Mouse (Mus musculus) megakaryocyte progenitor cell, adult 5-6 weeks (primary cell): ENCODE results near the gene Lrp5. TPM values are rescaled to one million over a fixed set of nuclear protein-coding genes. Genes with fewer than 3 reads are reported as not detected.
"Not testable (repeated sequence)": the region's sequence is repeated elsewhere in the genome, so short reads cannot be mapped to it uniquely, and the experiment has no call there.

Experiments used
- ATAC-seq: replicated peaks from 2 replicates; pipeline ENCODE4 v1.8.0; 2016; ENCODE audit warnings: mild to moderate bottlenecking, moderate TSS enrichment, inconsistent platforms; ENCODE audit not compliant: poor library complexity
- total RNA-seq, 2 experiments: library from RNA; stranded (forward) in 1 of 2; stranded (reverse) in 1 of 2; fragments of 157-497, 149-512 nt in 1 of 2; fragments of 200-1000 nt in 1 of 2; gene quantifications; 2 replicates each; pipeline versions ENCODE4 v1.2.3 to v1.2.4; 2015 to 2017

The Lrp5 gene
- total RNA-seq, 2 experiments from 2014 or later: 20.3 to 20.4 TPM

DNA sequence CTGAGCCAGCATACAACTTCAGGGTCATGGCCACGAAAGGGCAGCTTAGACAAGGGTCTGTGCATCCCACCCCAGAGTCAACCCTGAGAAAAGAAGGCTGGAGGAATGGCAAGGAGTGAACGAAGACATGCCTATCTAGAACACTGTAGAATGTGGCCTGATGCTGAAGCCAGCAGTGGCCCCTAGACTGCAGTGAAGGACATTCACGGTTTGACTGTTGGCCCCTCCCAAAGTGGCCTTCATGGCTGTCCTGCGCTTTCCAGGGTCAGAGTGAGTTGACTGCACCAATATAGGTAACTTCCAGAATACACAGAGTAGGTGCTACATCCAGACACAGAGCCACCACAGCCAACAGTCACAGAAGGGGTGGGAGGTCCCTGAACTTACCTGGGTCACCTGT, 28.4 kb downstream of the Lrp5 start:
- no peak for ATAC-seq

GRCm38 (mm10) chr19:3657065-3657464, 29.3 kb downstream of the Lrp5 start:
- not testable (repeated sequence) for ATAC-seq

- ATAC-seq: peak; percentile 54
These were observed 30.2 kb downstream of the Lrp5 start for GRCm38 (mm10) chr19:3656144-3656543.

DNA sequence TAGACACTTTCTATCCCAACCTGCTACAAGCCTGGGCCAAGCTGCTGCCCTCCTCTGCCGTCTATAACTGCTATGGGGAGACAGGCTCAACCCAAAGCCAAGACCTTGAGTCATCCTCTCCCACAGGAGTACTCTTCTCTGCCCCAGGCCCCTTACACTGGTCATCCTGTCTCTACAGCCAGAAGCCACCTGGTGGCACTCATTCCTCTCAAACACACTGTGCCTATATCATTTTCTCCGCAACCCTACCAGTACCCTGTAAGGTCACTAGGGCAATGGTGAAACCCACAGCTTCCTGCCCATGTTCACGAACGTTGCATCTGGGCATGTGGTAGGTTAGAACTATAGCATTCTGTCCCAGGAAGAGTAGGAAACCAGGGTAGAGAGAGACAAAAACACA, 31.4 kb downstream of the Lrp5 start:
- peak; percentile 85 for ATAC-seq

DNA sequence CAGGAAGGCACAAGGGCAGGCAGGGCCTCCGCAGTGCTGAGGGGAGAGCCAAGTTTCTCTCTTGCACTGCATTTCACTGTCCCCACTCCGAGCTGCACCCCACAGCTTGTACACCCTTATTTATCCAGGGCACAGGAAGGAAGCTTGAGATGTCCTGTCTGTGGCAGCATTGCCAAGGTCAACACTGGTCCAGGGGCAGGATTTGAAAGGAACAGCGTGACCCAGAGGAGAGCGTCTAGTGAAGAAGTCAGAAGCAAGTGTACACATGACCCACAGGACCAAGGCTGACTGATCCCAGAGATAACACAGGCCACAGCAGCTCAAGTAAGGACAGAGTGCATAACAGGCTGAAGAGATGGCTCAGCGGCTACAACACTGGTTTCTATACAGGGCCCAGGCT, 32.3 kb downstream of the Lrp5 start:
- ATAC-seq: no peak

DNA sequence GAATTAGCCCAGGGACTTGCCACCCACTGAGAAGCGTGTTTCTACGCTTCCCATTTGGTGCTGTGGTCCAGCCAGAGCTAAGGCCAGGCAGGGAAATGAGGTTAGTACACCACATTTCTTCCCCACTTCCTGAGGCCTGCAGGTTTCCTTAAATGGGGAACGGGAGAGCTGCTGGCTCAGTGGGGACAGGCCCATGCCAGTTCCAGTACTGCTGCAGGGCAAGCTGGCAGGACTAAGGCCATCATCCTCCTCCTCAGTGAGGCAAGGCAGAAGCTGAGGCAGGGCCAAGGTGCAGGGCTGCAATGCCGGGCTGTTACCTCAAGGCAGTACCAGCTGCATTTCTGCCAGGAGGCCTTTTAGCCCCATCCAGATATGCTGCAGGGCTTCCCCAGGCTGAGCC, 32.9 kb downstream of the Lrp5 start:
- ATAC-seq: no peak

- ATAC-seq: no peak
These were observed 34.4 kb downstream of the Lrp5 start for GRCm38 (mm10) chr19:3651989-3652388.

DNA sequence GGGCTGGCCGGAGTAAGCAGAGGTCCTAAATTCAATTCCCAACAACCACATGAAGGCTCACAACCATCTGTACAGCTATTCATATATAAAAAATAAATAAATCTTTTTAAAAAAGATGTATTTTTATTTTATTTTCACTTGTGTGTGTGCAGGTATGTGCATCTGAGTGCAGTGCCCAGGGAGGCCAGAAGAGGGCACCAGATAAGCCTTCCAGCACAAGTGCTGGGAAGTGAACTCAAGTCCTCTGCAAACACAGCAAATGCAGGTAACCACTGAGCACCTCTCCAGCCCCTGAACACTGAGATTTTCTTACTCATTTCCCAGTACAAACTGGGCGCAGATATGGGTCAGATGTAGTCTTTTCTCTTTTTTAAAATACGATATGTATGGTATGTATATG, 35.1 kb downstream of the Lrp5 start:
- no peak for ATAC-seq

- no peak for ATAC-seq
These were observed 35.9 kb downstream of the Lrp5 start for GRCm38 (mm10) chr19:3650448-3650847.

GRCm38 (mm10) chr19:3648830-3649450, 37.4 kb downstream of the Lrp5 start:
- no peak for ATAC-seq

- ATAC-seq: no peak
These were observed 38.4 kb downstream of the Lrp5 start for GRCm38 (mm10) chr19:3647999-3648398.

DNA sequence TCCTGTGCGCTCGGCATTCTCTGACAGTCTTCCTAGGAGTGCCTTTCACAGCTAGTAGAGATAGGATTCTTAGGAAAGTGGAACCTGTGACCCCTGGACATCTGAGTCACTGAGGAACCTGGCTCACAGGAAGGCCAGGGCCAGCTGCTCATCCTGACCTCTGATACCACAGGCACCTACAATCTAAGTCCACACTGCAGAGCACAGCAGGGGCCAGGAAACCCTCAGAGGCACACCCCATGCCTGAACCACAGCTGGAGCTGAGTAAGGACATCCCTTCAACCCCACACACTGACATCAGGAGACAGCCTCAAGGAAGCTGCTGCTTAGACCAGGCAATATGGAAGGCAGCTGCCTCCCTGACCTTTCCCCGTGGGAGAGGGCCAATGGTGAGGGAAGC, 40.6 kb downstream of the Lrp5 start:
- no peak for ATAC-seq

DNA sequence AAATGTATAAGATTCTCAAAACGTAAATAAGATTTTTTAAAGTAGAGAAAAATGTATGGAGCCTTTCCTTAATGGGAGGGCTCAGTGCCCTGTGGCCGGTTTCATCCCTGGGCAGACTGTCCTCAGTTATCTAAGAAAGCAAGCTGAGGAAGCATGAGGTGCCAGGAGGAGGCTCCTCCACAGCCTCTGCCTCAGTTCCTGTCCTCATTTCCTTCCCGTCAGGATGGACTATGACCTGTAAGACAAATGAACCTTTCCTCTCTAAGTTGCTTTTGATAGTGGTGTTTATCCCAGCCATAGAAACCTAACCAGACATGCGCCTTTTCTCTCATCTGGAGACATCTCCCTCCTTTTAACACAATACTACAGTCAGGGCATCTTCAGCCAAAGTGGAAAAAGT, 41.0 kb downstream of the Lrp5 start:
- ATAC-seq: no peak

DNA sequence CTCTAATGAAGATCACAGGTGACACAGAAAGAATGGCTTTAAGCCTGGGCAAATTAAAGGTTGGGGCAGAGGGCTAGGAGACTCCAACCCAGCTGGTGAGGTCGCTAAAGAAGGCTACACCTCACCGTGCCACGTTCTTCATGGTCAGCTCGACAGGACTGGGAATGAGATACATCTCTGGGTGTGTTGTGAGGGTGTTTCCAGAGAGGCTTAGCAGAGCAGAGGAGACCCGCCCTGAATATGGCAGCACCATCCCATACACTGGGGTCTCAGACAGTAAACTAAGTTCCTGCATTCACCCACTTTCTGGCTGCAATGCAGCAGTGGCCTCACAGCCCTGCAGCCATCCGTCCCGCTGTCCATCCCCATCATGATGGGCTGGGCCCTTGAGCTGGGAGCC, 46.8 kb downstream of the Lrp5 start:
- ATAC-seq: no peak

DNA sequence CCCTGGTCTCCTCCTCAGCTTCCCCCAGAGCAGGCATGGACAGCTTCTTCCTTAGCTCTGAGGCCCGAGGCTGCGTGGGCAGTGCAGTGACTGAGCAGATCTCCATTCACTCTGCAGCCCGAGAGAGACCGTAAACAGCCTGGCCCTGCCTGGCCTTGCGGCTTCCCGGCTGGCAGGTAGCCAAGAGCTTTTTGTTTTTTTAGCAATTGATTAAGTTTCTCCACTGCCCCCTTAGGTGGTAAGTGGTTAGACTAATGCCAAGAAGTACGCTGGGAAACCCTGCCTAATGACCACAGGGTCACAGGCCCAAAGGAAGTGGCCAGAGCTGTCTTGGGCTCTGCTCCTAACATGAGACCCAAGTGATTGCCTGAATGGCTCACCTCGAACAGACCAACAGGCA, 47.7 kb downstream of the Lrp5 start:
- peak; percentile 72 for ATAC-seq

DNA sequence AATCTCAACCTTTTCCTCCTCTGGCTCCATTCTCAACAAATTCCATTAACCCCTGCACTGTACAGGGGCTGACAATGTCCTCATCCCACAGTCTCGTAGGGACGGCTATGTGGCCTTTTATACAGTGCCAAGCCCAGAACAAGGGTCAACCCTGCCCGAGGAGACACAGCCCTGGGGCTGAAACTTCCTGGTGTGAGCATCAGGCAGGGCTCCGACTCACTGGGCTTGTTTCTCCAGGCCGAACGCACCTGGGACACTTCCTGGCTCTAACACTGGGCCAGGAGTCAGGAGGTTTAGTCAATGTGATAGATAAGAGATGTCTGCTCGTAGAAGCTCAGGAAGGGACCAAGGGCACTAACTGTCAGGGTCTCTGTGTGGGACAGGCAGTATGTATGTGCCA, 54.3 kb downstream of the Lrp5 start:
- no peak for ATAC-seq

- no peak for ATAC-seq
These were observed 54.9 kb downstream of the Lrp5 start for GRCm38 (mm10) chr19:3631431-3631830.

DNA sequence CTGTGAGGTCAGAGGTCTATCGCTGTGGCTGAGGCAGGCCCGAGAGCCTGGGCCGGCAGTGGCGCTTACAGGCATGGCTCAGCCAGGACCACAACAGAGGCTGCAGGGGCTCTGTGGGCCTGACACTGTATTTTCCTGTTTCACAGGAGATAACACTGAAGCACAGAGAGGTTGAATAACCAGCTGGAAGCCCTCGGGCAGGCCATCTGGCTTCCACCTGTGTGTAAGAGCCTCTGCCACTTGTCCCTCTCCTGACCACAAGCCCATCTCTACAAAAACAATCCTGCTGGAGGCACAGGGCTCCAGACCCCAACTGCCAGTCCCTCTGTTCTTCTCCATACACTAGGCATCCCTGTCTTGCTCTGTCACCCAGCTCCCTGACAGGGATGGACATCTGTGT, 55.9 kb downstream of the Lrp5 start:
- no peak for ATAC-seq

DNA sequence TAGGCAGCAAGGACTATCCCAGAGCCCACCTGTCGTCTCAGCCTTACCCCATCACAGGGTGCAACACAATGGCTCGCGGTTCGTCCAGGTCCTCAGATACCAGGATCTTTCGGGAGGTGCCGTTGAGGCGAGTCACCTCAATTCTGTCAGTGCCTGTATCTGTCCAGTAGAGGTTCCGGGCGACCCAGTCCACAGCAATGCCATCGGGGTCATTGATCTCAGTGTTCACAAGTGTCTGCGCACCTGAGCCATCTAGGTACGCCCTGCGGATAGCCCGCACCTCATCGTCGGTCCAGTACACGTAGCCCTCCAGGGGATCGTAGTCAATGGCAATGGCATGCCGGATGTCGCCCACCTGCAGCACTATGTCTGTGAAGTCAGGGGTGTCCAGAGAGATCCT, 56.3 kb downstream of the Lrp5 start:
- no peak for ATAC-seq

GRCm38 (mm10) chr19:3628223-3628622, 58.1 kb downstream of the Lrp5 start:
- no peak for ATAC-seq

DNA sequence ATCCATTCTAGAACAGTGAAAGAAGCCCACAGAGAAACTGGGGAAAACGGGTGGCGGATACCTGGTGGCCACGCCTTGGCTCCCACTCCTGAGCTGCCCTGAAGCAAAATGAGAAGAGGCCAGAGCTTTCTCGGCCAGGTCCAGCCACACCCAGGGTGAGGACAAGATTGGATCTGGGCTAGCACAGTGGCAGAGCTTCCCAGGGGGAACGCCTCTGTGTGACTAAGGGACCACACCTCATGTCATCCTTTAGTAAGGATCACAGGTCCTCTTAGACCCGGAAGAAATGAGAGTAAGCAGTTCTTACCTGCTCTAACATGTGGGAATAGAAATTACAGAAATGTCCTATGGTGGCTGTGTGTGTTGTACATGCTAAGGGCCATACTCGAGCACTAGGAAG, 61.3 kb downstream of the Lrp5 start:
- no peak for ATAC-seq

DNA sequence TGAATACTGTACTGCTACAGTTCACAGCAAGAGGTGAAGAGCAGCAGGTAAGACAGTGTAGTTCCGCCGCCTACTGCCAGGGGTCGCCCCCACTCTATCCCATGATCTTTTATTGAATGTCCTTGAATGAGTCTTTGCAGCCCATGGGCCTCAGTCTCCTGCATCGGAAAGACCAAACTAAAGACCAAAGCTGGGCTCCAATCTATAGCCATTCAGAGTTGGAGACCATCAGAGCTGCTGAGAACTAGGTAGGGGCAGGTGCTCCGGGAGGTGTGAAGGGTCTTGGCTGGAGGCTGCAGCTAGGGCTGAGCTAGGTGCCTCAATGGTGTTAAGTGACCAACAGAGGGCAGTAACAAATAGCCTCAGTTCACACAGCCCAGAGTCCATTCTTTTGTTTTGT, 62.5 kb downstream of the Lrp5 start:
- peak; percentile 87 for ATAC-seq

DNA sequence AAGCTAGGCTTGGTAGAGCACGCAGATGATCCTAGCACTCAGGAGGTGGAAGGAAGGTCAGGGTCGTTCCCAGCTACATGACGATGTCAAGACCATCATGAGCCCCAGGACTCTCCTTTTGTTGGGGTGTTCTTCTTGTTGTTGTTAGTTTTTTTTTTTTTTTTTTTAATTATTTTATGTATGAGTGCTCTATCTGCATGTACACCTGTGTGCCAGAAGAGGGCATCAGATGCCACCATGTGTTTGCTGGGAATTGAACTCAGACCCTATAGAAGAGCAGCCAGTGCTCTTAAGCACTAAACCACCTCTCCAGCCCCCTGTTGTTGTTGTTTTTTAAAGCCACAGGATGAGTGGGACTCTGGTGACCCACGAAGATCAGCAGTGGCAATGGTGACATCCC, 63.1 kb downstream of the Lrp5 start:
- no peak for ATAC-seq

- ATAC-seq: no peak
These were observed 65.5 kb downstream of the Lrp5 start for GRCm38 (mm10) chr19:3620871-3621270.
